Mouse (Mus musculus) brown adipose tissue, adult 24 weeks (tissue): ENCODE data around the gene Cmip. TPM values are rescaled to one million over a fixed set of nuclear protein-coding genes. Genes with fewer than 3 reads are reported as not detected.

Experiments
- H3K27ac ChIP-seq: fragments of 200-500 bp; replicated peaks from 2 replicates; pipeline ENCODE4 v1.5.1; 2012; ENCODE audit warnings: low read depth, mild to moderate bottlenecking, low read length
- H3K4me1 ChIP-seq: fragments of 200-500 bp; 2 replicates; pipeline ENCODE4 v1.6.1; 2012; ENCODE audit warnings: low read length, mixed read lengths; ENCODE audit not compliant: control insufficient read depth, insufficient read depth, insufficient read length
- H3K4me3 ChIP-seq: fragments of 200-500 bp; 2 replicates; pipeline ENCODE4 v1.5.1; 2012; ENCODE audit warnings: low read depth, mild to moderate bottlenecking, low read length, moderate library complexity; ENCODE audit not compliant: insufficient read depth
- polyA plus RNA-seq: library from polyadenylated mRNA; stranded (reverse); fragments of >200 nt; gene quantifications from 2 replicates; pipeline ENCODE4 v1.2.4, GENCODE M21; 2012; ENCODE audit not compliant: missing spikeins, insufficient read depth, insufficient read length

The Cmip gene
- polyA plus RNA-seq, 1 experiment: 6.1 TPM

GRCm38 (mm10) chr8:117300188-117300587, 43.3 kb downstream of the Cmip start:
- no peak overlapping the region for H3K27ac ChIP-seq
- H3K4me1 ChIP-seq: peaks cover 49% of the 10 kb centered on the region
- no peak overlapping the region for H3K4me3 ChIP-seq

GRCm38 (mm10) chr8:117301457-117302041, 44.7 kb downstream of the Cmip start:
- Histone ChIP-seq H3K27ac (no peak overlapping the region), H3K4me1 (peaks cover 43% of the 10 kb centered on the region), H3K4me3 (no peak overlapping the region)

GRCm38 (mm10) chr8:117302072-117302471, 45.2 kb downstream of the Cmip start:
- peaks cover 46% of the 10 kb centered on the region for H3K4me1 ChIP-seq
- no peak overlapping the region for H3K4me3 ChIP-seq
- H3K27ac ChIP-seq: no peak overlapping the region

GRCm38 (mm10) chr8:117303666-117304065, 46.8 kb downstream of the Cmip start:
- peaks cover 41% of the 10 kb centered on the region for H3K4me1 ChIP-seq
- H3K27ac ChIP-seq: no peak overlapping the region
- no peak overlapping the region for H3K4me3 ChIP-seq

GRCm38 (mm10) chr8:117305405-117305804, 48.5 kb downstream of the Cmip start:
- no peak overlapping the region for H3K4me3 ChIP-seq
- no peak overlapping the region for H3K27ac ChIP-seq
- H3K4me1 ChIP-seq: peaks cover 33% of the 10 kb centered on the region

GRCm38 (mm10) chr8:117306756-117307155, 49.9 kb downstream of the Cmip start:
- no peak overlapping the region for H3K4me3 ChIP-seq
- no peak overlapping the region for H3K27ac ChIP-seq
- peaks cover 36% of the 10 kb centered on the region for H3K4me1 ChIP-seq

GRCm38 (mm10) chr8:117307221-117307620, 50.4 kb downstream of the Cmip start:
- Histone ChIP-seq H3K4me1 (peaks cover 32% of the 10 kb centered on the region), H3K27ac (no peak overlapping the region), H3K4me3 (no peak overlapping the region)

- Histone ChIP-seq H3K27ac (no peak overlapping the region), H3K4me3 (no peak overlapping the region), H3K4me1 (peaks cover 26% of the 10 kb centered on the region)
Measured at GRCm38 (mm10) chr8:117308303-117309095, 51.6 kb downstream of the Cmip start.

- H3K27ac ChIP-seq: no peak overlapping the region
- peaks cover 17% of the 10 kb centered on the region for H3K4me1 ChIP-seq
- no peak overlapping the region for H3K4me3 ChIP-seq
Measured at GRCm38 (mm10) chr8:117309653-117310274, 52.9 kb downstream of the Cmip start.

- no peak overlapping the region for H3K4me3 ChIP-seq
Measured at GRCm38 (mm10) chr8:117310961-117311561, 54.2 kb downstream of the Cmip start.

GRCm38 (mm10) chr8:117314308-117314953, 57.6 kb downstream of the Cmip start:
- Histone ChIP-seq H3K4me1 (peaks cover 14% of the 10 kb centered on the region), H3K27ac (no peak overlapping the region), H3K4me3 (no peak overlapping the region)

More at GRCm38 (mm10) chr8:117310961-117311561, 54.2 kb downstream of the Cmip start:
- Histone ChIP-seq H3K27ac (no peak overlapping the region), H3K4me1 (peaks cover 22% of the 10 kb centered on the region)

- Histone ChIP-seq H3K27ac (no peak overlapping the region), H3K4me1 (peaks cover 20% of the 10 kb centered on the region)
Measured at GRCm38 (mm10) chr8:117315727-117316126, 58.9 kb downstream of the Cmip start.

GRCm38 (mm10) chr8:117317478-117317877, 60.6 kb downstream of the Cmip start:
- no peak overlapping the region for H3K27ac ChIP-seq
- H3K4me1 ChIP-seq: peaks cover 19% of the 10 kb centered on the region
- no peak overlapping the region for H3K4me3 ChIP-seq

More at GRCm38 (mm10) chr8:117315727-117316126, 58.9 kb downstream of the Cmip start:
- no peak overlapping the region for H3K4me3 ChIP-seq

GRCm38 (mm10) chr8:117318911-117319826, 62.3 kb downstream of the Cmip start:
- Histone ChIP-seq H3K4me3 (no peak overlapping the region), H3K4me1 (peaks cover 21% of the 10 kb centered on the region), H3K27ac (no peak overlapping the region)
